Mouse (Mus musculus): ENCODE measurements around the gene Atf6. TPM values are rescaled to one million over a fixed set of nuclear protein-coding genes. Genes with fewer than 3 reads are reported as not detected.

Gene Atf6
- polyA plus RNA-seq, 1 experiment, result 12.0 TPM

- TF ChIP-seq MYOG (IDR thresholded peaks at IDR 0.05; ENCODE audit: control insufficient read depth, extremely low read depth, insufficient read length) (no peak), FOSL1 (IDR thresholded peaks at IDR 0.05; ENCODE audit: insufficient read depth, low read length, poor library complexity, severe bottlenecking) (no peak), MYOD1 (IDR thresholded peaks at IDR 0.05; ENCODE audit: control insufficient read depth, insufficient read length, low read depth) (no peak), MAX (IDR thresholded peaks at IDR 0.05) (no peak), CTCF (IDR thresholded peaks at IDR 0.05; ENCODE audit: control insufficient read depth, insufficient read depth, insufficient read length) (no peak), CEBPB (IDR thresholded peaks at IDR 0.05; ENCODE audit: low read depth) (no peak), USF1 (IDR thresholded peaks at IDR 0.05; ENCODE audit: low read depth) (no peak)
- H3ac ChIP-seq (ENCODE audit: control insufficient read depth, insufficient read length, low read depth), result no peak overlapping the region
- no peaks in the 10 kb centered on the region for H3K79me2 ChIP-seq (ENCODE audit: control insufficient read depth, insufficient read depth)
- peaks cover 35% of the 10 kb centered on the region for H3K36me3 ChIP-seq (ENCODE audit: control insufficient read depth, insufficient read depth)
- H3K79me3 ChIP-seq (ENCODE audit: low read depth), result peaks cover 2% of the 10 kb centered on the region
- H3K27me3 ChIP-seq (ENCODE audit: control insufficient read depth, insufficient read depth, insufficient read length), result no peaks in the 10 kb centered on the region
- no peak overlapping the region for H3K4me3 ChIP-seq (ENCODE audit: insufficient read depth, poor library complexity, severe bottlenecking)
Measured at GRCm38 (mm10) chr1:170834756-170835155, 32.8 kb downstream of the Atf6 start.

GRCm38 (mm10) chr1:170829781-170830180 lies 37.8 kb downstream of the Atf6 start:
- Histone ChIP-seq H3K4me3 (ENCODE audit: insufficient read depth, poor library complexity, severe bottlenecking) (no peak overlapping the region), H3K79me2 (ENCODE audit: control insufficient read depth, insufficient read depth) (peaks cover 6% of the 10 kb centered on the region), H3K27me3 (ENCODE audit: control insufficient read depth, insufficient read depth, insufficient read length) (no peaks in the 10 kb centered on the region), H3K79me3 (ENCODE audit: low read depth) (peaks cover 3% of the 10 kb centered on the region), H3K36me3 (ENCODE audit: control insufficient read depth, insufficient read depth) (peaks cover 20% of the 10 kb centered on the region), H3ac (ENCODE audit: control insufficient read depth, insufficient read length, low read depth) (no peak overlapping the region)
- TF ChIP-seq MAX (IDR thresholded peaks at IDR 0.05), result no peak
- TF ChIP-seq USF1 (IDR thresholded peaks at IDR 0.05; ENCODE audit: low read depth), result no peak
- TF ChIP-seq CTCF (IDR thresholded peaks at IDR 0.05; ENCODE audit: control insufficient read depth, insufficient read depth, insufficient read length), result no peak

DNA sequence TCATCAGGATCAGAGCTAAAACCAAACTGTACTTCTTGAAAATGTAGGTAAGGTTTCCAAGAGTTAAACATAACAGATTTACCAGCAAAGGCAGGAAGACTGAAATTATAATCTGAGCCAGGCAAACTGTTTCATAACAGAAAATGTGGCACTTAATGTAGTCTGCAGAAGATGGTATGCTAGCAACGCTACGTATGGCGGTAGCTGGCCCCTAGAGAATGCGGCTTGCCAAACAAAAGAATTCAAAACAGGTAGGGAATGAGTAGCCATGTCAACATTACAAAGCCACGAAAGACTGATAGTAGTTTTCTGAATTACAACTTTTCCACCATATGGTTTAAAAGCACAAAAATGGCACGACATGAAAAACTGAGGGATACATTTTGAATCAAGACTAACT lies 38.2 kb downstream of the Atf6 start:
- Histone ChIP-seq H3K4me3 (ENCODE audit: insufficient read depth, poor library complexity, severe bottlenecking) (no peak overlapping the region), H3K36me3 (ENCODE audit: control insufficient read depth, insufficient read depth) (peaks cover 18% of the 10 kb centered on the region), H3K79me3 (ENCODE audit: low read depth) (peaks cover 3% of the 10 kb centered on the region), H3K79me2 (ENCODE audit: control insufficient read depth, insufficient read depth) (peaks cover 6% of the 10 kb centered on the region), H3K27me3 (ENCODE audit: control insufficient read depth, insufficient read depth, insufficient read length) (no peaks in the 10 kb centered on the region), H3ac (ENCODE audit: control insufficient read depth, insufficient read length, low read depth) (no peak overlapping the region)
- TF ChIP-seq MYOD1 (IDR thresholded peaks at IDR 0.05; ENCODE audit: control insufficient read depth, insufficient read length, low read depth) (no peak), MYOG (IDR thresholded peaks at IDR 0.05; ENCODE audit: control insufficient read depth, extremely low read depth, insufficient read length) (no peak), CTCF (IDR thresholded peaks at IDR 0.05; ENCODE audit: control insufficient read depth, insufficient read depth, insufficient read length) (no peak), USF1 (IDR thresholded peaks at IDR 0.05; ENCODE audit: low read depth) (no peak), MAX (IDR thresholded peaks at IDR 0.05) (no peak), FOSL1 (IDR thresholded peaks at IDR 0.05; ENCODE audit: insufficient read depth, low read length, poor library complexity, severe bottlenecking) (no peak), CEBPB (IDR thresholded peaks at IDR 0.05; ENCODE audit: low read depth) (no peak)

DNA sequence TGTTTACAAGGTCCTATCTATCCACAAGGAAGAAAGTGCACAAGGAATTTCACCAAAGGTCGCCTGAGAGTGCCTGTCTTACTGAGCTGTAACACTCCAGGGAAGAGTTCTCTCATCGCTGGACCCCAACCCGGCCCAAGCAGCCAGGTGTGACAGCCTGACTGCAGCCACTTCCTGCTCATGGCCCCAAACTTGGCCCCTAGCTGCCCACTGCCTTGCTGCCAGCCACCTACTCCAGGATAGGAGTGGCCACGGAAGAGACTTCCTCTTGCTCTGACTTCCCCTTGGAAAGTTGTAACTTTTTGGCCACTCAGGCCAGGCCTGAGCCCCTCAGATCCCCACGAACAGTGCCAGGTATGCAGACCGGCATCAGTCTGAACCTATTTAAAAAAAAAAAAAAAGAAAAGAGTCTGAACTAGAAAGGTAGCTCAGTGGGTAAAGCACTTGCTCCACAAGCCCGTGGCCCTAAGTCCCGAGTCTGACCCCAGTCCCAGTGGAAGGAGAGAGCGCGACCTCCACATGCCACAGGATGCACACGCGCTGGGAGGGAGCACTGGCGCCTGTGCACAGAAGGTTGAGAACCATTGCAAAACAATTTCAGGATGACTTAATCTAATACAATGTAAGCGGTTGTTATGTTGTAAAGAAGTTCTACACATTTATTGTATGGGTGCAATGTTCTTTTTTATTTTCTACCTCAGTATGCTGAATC lies 47.3 kb downstream of the Atf6 start:
- Histone ChIP-seq H3K36me3 (ENCODE audit: control insufficient read depth, insufficient read depth) (peaks cover 10% of the 10 kb centered on the region), H3K27me3 (ENCODE audit: control insufficient read depth, insufficient read depth, insufficient read length) (no peaks in the 10 kb centered on the region), H3K4me3 (ENCODE audit: insufficient read depth, poor library complexity, severe bottlenecking) (no peak overlapping the region), H3ac (ENCODE audit: control insufficient read depth, insufficient read length, low read depth) (no peak overlapping the region), H3K79me2 (ENCODE audit: control insufficient read depth, insufficient read depth) (no peaks in the 10 kb centered on the region), H3K79me3 (ENCODE audit: low read depth) (peaks cover 2% of the 10 kb centered on the region)
- no peak for TF ChIP-seq MYOG (IDR thresholded peaks at IDR 0.05; ENCODE audit: control insufficient read depth, extremely low read depth, insufficient read length)
- no peak for TF ChIP-seq CTCF (IDR thresholded peaks at IDR 0.05; ENCODE audit: control insufficient read depth, insufficient read depth, insufficient read length)
- TF ChIP-seq USF1 (IDR thresholded peaks at IDR 0.05; ENCODE audit: low read depth), result no peak
- TF ChIP-seq MYOD1 (IDR thresholded peaks at IDR 0.05; ENCODE audit: control insufficient read depth, insufficient read length, low read depth), result no peak
- TF ChIP-seq FOSL1 (IDR thresholded peaks at IDR 0.05; ENCODE audit: insufficient read depth, low read length, poor library complexity, severe bottlenecking), result no peak
- TF ChIP-seq MAX (IDR thresholded peaks at IDR 0.05), result no peak
- TF ChIP-seq CEBPB (IDR thresholded peaks at IDR 0.05; ENCODE audit: low read depth), result no peak

DNA sequence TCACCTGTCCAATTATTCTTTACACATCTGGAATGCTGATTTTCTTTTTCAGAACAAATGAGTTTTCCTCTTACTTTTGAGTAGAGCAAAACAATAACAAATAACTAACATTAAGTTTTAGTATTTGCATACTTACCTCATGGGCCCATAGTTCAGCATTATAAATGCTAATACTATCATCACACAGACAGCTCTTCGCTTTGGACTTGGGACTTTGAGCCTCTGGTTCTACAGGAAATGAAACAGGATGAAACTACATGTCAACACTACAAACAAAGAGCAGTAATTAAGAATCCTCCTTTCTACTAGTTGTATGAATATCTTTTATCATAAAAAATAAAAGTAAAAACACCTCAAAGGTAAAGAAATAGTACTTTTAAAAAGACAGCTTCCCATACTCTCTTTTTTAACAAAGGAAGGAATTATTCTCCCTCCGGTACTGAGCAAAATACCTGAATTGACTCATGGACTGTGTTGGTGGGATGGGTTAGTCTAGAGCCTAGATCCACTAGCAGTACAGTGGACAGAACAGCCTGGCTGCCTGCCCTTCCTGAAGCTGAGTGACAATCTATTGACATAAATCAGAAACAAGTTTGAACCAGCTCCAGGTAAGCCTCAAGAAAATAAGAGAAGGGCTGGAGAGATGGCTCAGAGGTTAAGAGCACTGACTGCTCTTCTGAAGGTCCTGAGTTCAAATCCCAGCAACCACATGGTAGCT lies 52.1 kb downstream of the Atf6 start:
- no peak overlapping the region for H3K4me3 ChIP-seq (ENCODE audit: insufficient read depth, poor library complexity, severe bottlenecking)
- no peak for TF ChIP-seq USF1 (IDR thresholded peaks at IDR 0.05; ENCODE audit: low read depth)
- no peak for TF ChIP-seq MYOG (IDR thresholded peaks at IDR 0.05; ENCODE audit: control insufficient read depth, extremely low read depth, insufficient read length)
- TF ChIP-seq MAX (IDR thresholded peaks at IDR 0.05), result no peak
- no peak for TF ChIP-seq MYOD1 (IDR thresholded peaks at IDR 0.05; ENCODE audit: control insufficient read depth, insufficient read length, low read depth)
- TF ChIP-seq CEBPB (IDR thresholded peaks at IDR 0.05; ENCODE audit: low read depth), result no peak
- TF ChIP-seq FOSL1 (IDR thresholded peaks at IDR 0.05; ENCODE audit: insufficient read depth, low read length, poor library complexity, severe bottlenecking), result no peak
- TF ChIP-seq CTCF (IDR thresholded peaks at IDR 0.05; ENCODE audit: control insufficient read depth, insufficient read depth, insufficient read length), result no peak

More for the DNA sequence above, 52.1 kb downstream of the Atf6 start:
- no peaks in the 10 kb centered on the region for H3K79me2 ChIP-seq (ENCODE audit: control insufficient read depth, insufficient read depth)
- no peaks in the 10 kb centered on the region for H3K79me3 ChIP-seq (ENCODE audit: low read depth)
- no peaks in the 10 kb centered on the region for H3K27me3 ChIP-seq (ENCODE audit: control insufficient read depth, insufficient read depth, insufficient read length)
- no peak overlapping the region for H3ac ChIP-seq (ENCODE audit: control insufficient read depth, insufficient read length, low read depth)
- H3K36me3 ChIP-seq (ENCODE audit: control insufficient read depth, insufficient read depth), result peaks cover 7% of the 10 kb centered on the region

All from C2C12 (cell line).